ENCODE assay signal across 17 mouse cellular contexts in genomic region chr9:23264471-23264870, GRCm38 (mm10). TPM values are rescaled to one million over a fixed set of nuclear protein-coding genes. Genes with fewer than 3 reads are reported as not detected.
"Had no signal": no experiment of that assay in that cellular context is flagged by ENCODE, and none has a peak within 500 bp of the region (broad histone marks: within the 10 kb centered on the region; RNA-seq: fewer than 3 reads in every experiment).

No protein-coding gene starts in this region.

- H3K4me1 ChIP-seq: midbrain, embryonic 10.5 days; neural tube, embryonic 12.5 days; stomach, embryonic 15.5 days had no signal

- H3K27me3 ChIP-seq: midbrain, embryonic 12.5 days; neural tube, embryonic 12.5 days; stomach, embryonic 15.5 days had no signal

- H3K27ac ChIP-seq: midbrain, embryonic 10.5 days; midbrain, embryonic 12.5 days; neural tube, embryonic 12.5 days; stomach, embryonic 15.5 days; stomach, postnatal 0 days had no signal

- H3K36me3 ChIP-seq: midbrain, embryonic 10.5 days; midbrain, embryonic 12.5 days; neural tube, embryonic 12.5 days; stomach, embryonic 15.5 days had no signal

- H3K9ac ChIP-seq: lung, embryonic 14.5 days; midbrain, embryonic 12.5 days; neural tube, embryonic 12.5 days; stomach, embryonic 15.5 days had no signal

- H3K9me3 ChIP-seq: midbrain, embryonic 10.5 days; neural tube, embryonic 12.5 days; stomach, embryonic 15.5 days had no signal

- H3K4me2 ChIP-seq: lung, embryonic 14.5 days; midbrain, embryonic 12.5 days; neural tube, embryonic 12.5 days; stomach, embryonic 15.5 days had no signal

- H3K4me3 ChIP-seq: midbrain, embryonic 10.5 days; midbrain, embryonic 12.5 days; neural tube, embryonic 12.5 days; stomach, embryonic 15.5 days had no signal

- DNase-seq: lung, embryonic 14.5 days; lung, postnatal 10 days; lung, postnatal 4 days; midbrain, embryonic 14.5 days; right cerebral cortex, postnatal 14 days; thymus, adult 2 months; thymus, postnatal 25 days; thymus, postnatal 4 days had no signal

RNA-seq across cellular contexts. Expression of gene Bmper, which starts 41.6 kb away (rescaled TPM):
- total RNA-seq: megakaryocyte, adult 5-6 weeks; megakaryocyte-erythroid progenitor cell, adult 5-6 weeks; monocyte, adult 5-6 weeks; neutrophil, adult 5-6 weeks had no signal
